Mouse (Mus musculus) kidney, adult 9 months (tissue): ENCODE measurements around the gene Crisp2.
"Not testable (repeated sequence)": the region's sequence is repeated elsewhere in the genome, so short reads cannot be mapped to it uniquely, and the experiment has no call there.

Experiments
- DNase-seq: peaks from one replicate; pipeline ENCODE4 v3.0.0; 2022

The Crisp2 gene

GRCm38 (mm10) chr17:40806953-40807572 is at the start of gene Crisp2:
Gene Crisp2 (minus strand): TSS chr17:40807003.
- DNase-seq, result no peak

- DNase-seq, result no peak
Observed at GRCm38 (mm10) chr17:40855065-40855464, 48.3 kb upstream of the Crisp2 start.

- peak; percentile 33 for DNase-seq
Observed at GRCm38 (mm10) chr17:40837308-40837707, 30.5 kb upstream of the Crisp2 start.

GRCm38 (mm10) chr17:40831870-40832269 is 25.1 kb upstream of the Crisp2 start:
- no peak for DNase-seq

GRCm38 (mm10) chr17:40824549-40824948 is 17.7 kb upstream of the Crisp2 start:
- peak; percentile 40 for DNase-seq

- DNase-seq, result peak; percentile 32
Observed at GRCm38 (mm10) chr17:40823817-40824216, 17.0 kb upstream of the Crisp2 start.

GRCm38 (mm10) chr17:40821477-40821876 is 14.7 kb upstream of the Crisp2 start:
- DNase-seq, result peak; percentile 4

- DNase-seq, result no peak
Observed at GRCm38 (mm10) chr17:40817340-40817943, 10.6 kb upstream of the Crisp2 start.

- no peak for DNase-seq
Observed at GRCm38 (mm10) chr17:40812259-40812658, 5.5 kb upstream of the Crisp2 start.

- DNase-seq, result no peak
Observed at GRCm38 (mm10) chr17:40811560-40811959, 4.8 kb upstream of the Crisp2 start.

GRCm38 (mm10) chr17:40810934-40811333 is 4.1 kb upstream of the Crisp2 start, which contains the start of gene Rhag:
Gene Rhag (plus strand): TSS chr17:40811126.
- DNase-seq, result no peak

GRCm38 (mm10) chr17:40808071-40808470 is 1.3 kb upstream of the Crisp2 start:
- DNase-seq, result no peak

- DNase-seq, result no peak
Observed at GRCm38 (mm10) chr17:40806550-40806949, 253 bp downstream of the Crisp2 start.

GRCm38 (mm10) chr17:40802707-40803340 is 4.0 kb downstream of the Crisp2 start:
- DNase-seq, result no peak

GRCm38 (mm10) chr17:40793921-40794854 is 12.6 kb downstream of the Crisp2 start:
- no peak for DNase-seq

- no peak for DNase-seq
Observed at GRCm38 (mm10) chr17:40789877-40790276, 16.9 kb downstream of the Crisp2 start.

GRCm38 (mm10) chr17:40767120-40767519 is 39.7 kb downstream of the Crisp2 start:
- DNase-seq, result no peak

GRCm38 (mm10) chr17:40763662-40764061 is 43.1 kb downstream of the Crisp2 start:
- no peak for DNase-seq

GRCm38 (mm10) chr17:40731724-40732123 is 75.1 kb downstream of the Crisp2 start:
- DNase-seq, result no peak

- no peak for DNase-seq
Observed at GRCm38 (mm10) chr17:40731296-40731695, 75.5 kb downstream of the Crisp2 start.

GRCm38 (mm10) chr17:40726820-40727219 is 80.0 kb downstream of the Crisp2 start, which contains the start of gene Esp1:
Gene Esp1 (plus strand): TSS chr17:40727120.
- no peak for DNase-seq

GRCm38 (mm10) chr17:40717055-40717454 is 89.7 kb downstream of the Crisp2 start:
- not testable (repeated sequence) for DNase-seq

GRCm38 (mm10) chr17:40716273-40716672 is 90.5 kb downstream of the Crisp2 start:
- DNase-seq, result no peak
